Mouse (Mus musculus): ENCODE data around the gene Plvap.

DNA sequence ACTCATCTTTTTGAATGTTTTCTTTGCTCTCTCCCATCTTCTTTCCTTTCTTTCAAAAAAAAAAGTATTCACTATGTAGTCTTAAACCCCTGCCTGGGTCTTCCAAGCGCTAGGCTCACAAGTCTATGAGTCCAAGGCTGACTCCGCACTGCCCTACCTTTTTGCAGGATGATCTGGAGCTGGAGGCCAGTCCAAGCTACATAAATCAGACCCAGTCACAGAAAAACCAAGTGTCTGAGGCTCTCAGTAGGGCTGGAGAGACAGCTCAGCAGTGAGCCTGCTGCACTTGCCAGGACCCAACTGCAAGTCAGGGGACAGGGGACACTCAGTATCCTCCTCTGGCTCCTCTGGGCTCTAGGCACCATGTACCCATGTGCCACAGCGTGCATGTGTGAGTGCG, 7.2 kb downstream of the Plvap start:
- TF ChIP-seq CTCF (IDR thresholded peaks at IDR 0.05; ENCODE audit: low read depth), result no peak
- no peak for TF ChIP-seq EP300 (IDR thresholded peaks at IDR 0.05; ENCODE audit: low read depth)
